Comparison of ENCODE assay signal across 9 mouse cellular contexts in the genomic region with DNA sequence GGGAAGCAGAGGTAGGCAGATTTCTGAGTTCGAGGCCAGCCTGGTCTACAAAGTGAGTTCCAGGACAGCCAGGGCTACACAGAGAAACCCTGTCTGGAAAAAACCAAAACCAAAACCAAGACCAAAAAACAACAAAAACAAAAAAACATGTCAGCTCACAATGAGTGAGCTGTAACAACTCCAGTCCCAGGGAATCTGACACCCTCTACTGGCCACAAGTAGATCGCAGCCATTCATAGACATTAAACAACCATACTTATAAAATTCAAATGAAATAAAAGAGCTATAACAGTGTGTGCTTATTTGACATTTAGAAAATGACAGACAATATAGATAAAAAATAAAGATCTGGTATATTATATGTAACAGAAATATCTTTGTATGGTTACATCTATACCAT. TPM values are rescaled to one million over a fixed set of nuclear protein-coding genes. Genes with fewer than 3 reads are reported as not detected.
DNase-seq lines count a peak whose midpoint lies in the region; ATAC-seq and TF ChIP-seq lines count a peak whose summit lies in the region.
"Had no signal": no experiment of that assay in that cellular context is flagged by ENCODE, and none has a peak within 500 bp of the region (broad histone marks: within the 10 kb centered on the region; RNA-seq: fewer than 3 reads in every experiment).

No protein-coding gene starts in this region.

- H3K27ac ChIP-seq in limb, embryonic 14.5 days (replicated peaks; ENCODE audit: low read depth, low read length) = no peak overlapping the region
- H3K27ac ChIP-seq in limb, embryonic 10.5 days = no peak overlapping the region
- H3K27ac ChIP-seq: limb, embryonic 15.5 days had no signal

- no peak for TF ChIP-seq POLR2A in limb, embryonic 14.5 days (IDR thresholded peaks at IDR 0.05; ENCODE audit: borderline replicate concordance, extremely low read depth, insufficient read depth, insufficient read length)

- H3K36me3 ChIP-seq in limb, embryonic 14.5 days (ENCODE audit: control insufficient read depth, insufficient read depth, low read length) = peaks cover 79% of the 10 kb centered on the region
- peaks cover 98% of the 10 kb centered on the region for H3K36me3 ChIP-seq in limb, embryonic 10.5 days

- no peak overlapping the region for H3K4me2 ChIP-seq in limb, embryonic 14.5 days (replicated peaks; ENCODE audit: low read depth, low read length, severe bottlenecking)
- H3K4me2 ChIP-seq: limb, embryonic 15.5 days had no signal

- no peak for ATAC-seq in limb, embryonic 14.5 days (ENCODE audit: low FRiP score, low read depth)

- H3K27me3 ChIP-seq in limb, embryonic 14.5 days (ENCODE audit: control insufficient read depth, insufficient read depth, low read length) = no peaks in the 10 kb centered on the region
- H3K27me3 ChIP-seq in limb, embryonic 10.5 days (ENCODE audit: low read depth, poor library complexity, severe bottlenecking) = no peaks in the 10 kb centered on the region
- H3K27me3 ChIP-seq: limb, embryonic 15.5 days had no signal

- no peak overlapping the region for H3K4me3 ChIP-seq in limb, embryonic 14.5 days (replicated peaks; ENCODE audit: low read length)
- H3K4me3 ChIP-seq in limb, embryonic 10.5 days = no peak overlapping the region
- H3K4me3 ChIP-seq: limb, embryonic 15.5 days had no signal

- H3K9ac ChIP-seq in limb, embryonic 14.5 days (ENCODE audit: low read depth, low read length, severe bottlenecking) = no peak overlapping the region
- H3K9ac ChIP-seq: limb, embryonic 15.5 days had no signal

- peak; percentile 38 to 53 for DNase-seq in cerebellum, postnatal 10 days
- DNase-seq in cerebellum, postnatal 36 days = no peak
- DNase-seq in limb, embryonic 14.5 days (ENCODE audit: low spot score) = peak; percentile 12
- no peak for DNase-seq in limb, embryonic 10.5 days (ENCODE audit: low spot score)
- DNase-seq in adrenal gland, postnatal 36 days = peak; percentile 12 to 44
- peak; percentile 17 to 36 for DNase-seq in lung, adult 18-20 months
- peak; percentile 43 for DNase-seq in thymus, postnatal 14 days
- no peak for DNase-seq in gastrocnemius, postnatal 4 days (ENCODE audit: low spot score in 2 of 2)

- no peaks in the 10 kb centered on the region for H3K4me1 ChIP-seq in limb, embryonic 14.5 days (ENCODE audit: control insufficient read depth, insufficient read depth, low read length)
- no peaks in the 10 kb centered on the region for H3K4me1 ChIP-seq in limb, embryonic 10.5 days
- H3K4me1 ChIP-seq: limb, embryonic 15.5 days had no signal

- no peaks in the 10 kb centered on the region for H3K9me3 ChIP-seq in limb, embryonic 14.5 days (ENCODE audit: control insufficient read depth, low read length)
- no peaks in the 10 kb centered on the region for H3K9me3 ChIP-seq in limb, embryonic 10.5 days (replicated peaks)
- H3K9me3 ChIP-seq: limb, embryonic 15.5 days had no signal

- WGBS in limb, embryonic 14.5 days = 89% methylated on average over 2 of the region's 2 CpGs
- 81% methylated on average over 2 of the region's 2 CpGs for WGBS in limb, embryonic 10.5 days

RNA-seq across cellular contexts. Expression of gene Nemf, which starts 23.4 kb away (rescaled TPM):
- 31.2 and 37.8 TPM in 2 replicates for polyA plus RNA-seq in limb, embryonic 14.5 days (2012; rRNA removed)
- polyA plus RNA-seq in limb, embryonic 14.5 days (2014; fragmentation: Nextera tagmentation; extraction: Ambion mirVana) = 78.6 and 83.0 TPM in 2 replicates
- 81.0 and 87.6 TPM in 2 replicates for polyA plus RNA-seq in limb, embryonic 10.5 days (2016; fragmentation: Nextera tagmentation; extraction: Ambion mirVana)
- total RNA-seq in adrenal gland, postnatal 36 days (2021) = 10 to 100 TPM; 43.7 to 45.6 TPM
- 10 to 100 TPM; 30.0 to 33.5 TPM for total RNA-seq in gastrocnemius, postnatal 4 days (2021)

RNA-seq across cellular contexts. Expression of gene Klhdc2, which starts 37.1 kb away (rescaled TPM):
- polyA plus RNA-seq in limb, embryonic 14.5 days (2012; rRNA removed) = 96.0 and 109 TPM in 2 replicates
- polyA plus RNA-seq in limb, embryonic 14.5 days (2014; fragmentation: Nextera tagmentation; extraction: Ambion mirVana) = 124 and 140 TPM in 2 replicates
- polyA plus RNA-seq in limb, embryonic 10.5 days (2016; fragmentation: Nextera tagmentation; extraction: Ambion mirVana) = 193 and 203 TPM in 2 replicates
- 10 to 100 TPM; 58.1 to 69.0 TPM for total RNA-seq in adrenal gland, postnatal 36 days (2021)
- total RNA-seq in gastrocnemius, postnatal 4 days (2021) = 10 to 100 TPM; 72.3 to 74.8 TPM

RNA-seq across cellular contexts. Expression of gene Arf6, which starts 38.4 kb away (rescaled TPM):
- polyA plus RNA-seq in limb, embryonic 14.5 days (2012; rRNA removed) = 106 and 118 TPM in 2 replicates
- polyA plus RNA-seq in limb, embryonic 14.5 days (2014; fragmentation: Nextera tagmentation; extraction: Ambion mirVana) = 81.4 and 82.2 TPM in 2 replicates
- polyA plus RNA-seq in limb, embryonic 10.5 days (2016; fragmentation: Nextera tagmentation; extraction: Ambion mirVana) = 45.6 and 50.3 TPM in 2 replicates
- 100 to 1,000 TPM; 114 to 154 TPM for total RNA-seq in adrenal gland, postnatal 36 days (2021)
- 10 to 100 TPM; 72.6 to 77.6 TPM for total RNA-seq in gastrocnemius, postnatal 4 days (2021)

RNA-seq across cellular contexts. Expression of gene Gm9887, which starts 38.7 kb away (rescaled TPM):
- 0.53 and 0.58 TPM in 2 replicates for polyA plus RNA-seq in limb, embryonic 14.5 days (2012; rRNA removed)
- polyA plus RNA-seq in limb, embryonic 14.5 days (2014; fragmentation: Nextera tagmentation; extraction: Ambion mirVana) = 1.4 and 1.8 TPM in 2 replicates
- 1.4 and 1.7 TPM in 2 replicates for polyA plus RNA-seq in limb, embryonic 10.5 days (2016; fragmentation: Nextera tagmentation; extraction: Ambion mirVana)
- 1 to 10 TPM in 1 of 2 experiments, not detected in 1; 1.1 TPM for total RNA-seq in adrenal gland, postnatal 36 days (2021)
- under 1 TPM in 1 of 2 experiments, not detected in 1; 0.81 TPM for total RNA-seq in gastrocnemius, postnatal 4 days (2021)

Comparison
In these comparisons a context has a peak if more than half of its experiments do, and no peak if none do; other contexts are left out.
1. DNase-seq: peak in cerebellum, postnatal 10 days (2 of 2), limb, embryonic 14.5 days (single experiment), adrenal gland, postnatal 36 days (2 of 2), lung, adult 18-20 months (2 of 2) and thymus, postnatal 14 days (single experiment); none in cerebellum, postnatal 36 days (0 of 2), limb, embryonic 10.5 days (single experiment) and gastrocnemius, postnatal 4 days (0 of 2).